Mouse (Mus musculus) C2C12 (cell line): Measurements from ENCODE around the gene Pard3. TPM values are rescaled to one million over a fixed set of nuclear protein-coding genes. Genes with fewer than 3 reads are reported as not detected.

Experiments
- H3K27me3 ChIP-seq: one replicate; pipeline ENCODE4 v1.6.1; 2011; ENCODE audit not compliant: control insufficient read depth, insufficient read depth, insufficient read length
- H3K36me3 ChIP-seq: one replicate; pipeline ENCODE4 v1.6.1; 2011; ENCODE audit not compliant: control insufficient read depth, insufficient read depth
- H3K4me3 ChIP-seq: one replicate; pipeline ENCODE4 v1.5.1; 2011; ENCODE audit warnings: mild to moderate bottlenecking, control low read depth; ENCODE audit not compliant: poor library complexity, insufficient read depth, severe bottlenecking
- H3K79me2 ChIP-seq: one replicate; pipeline ENCODE4 v1.6.1; 2011; ENCODE audit not compliant: control insufficient read depth, insufficient read depth
- H3K79me3 ChIP-seq: one replicate; pipeline ENCODE4 v1.6.1; 2011; ENCODE audit warnings: low read depth, control low read depth
- H3ac ChIP-seq: one replicate; pipeline ENCODE3; 2011; ENCODE audit warnings: low read depth; ENCODE audit not compliant: control insufficient read depth, insufficient read length
- CEBPB ChIP-seq: IDR thresholded peaks from one replicate; pipeline ENCODE4 v1.6.1; 2011; ENCODE audit warnings: low read depth, mild to moderate bottlenecking, control low read depth, moderate library complexity
- CTCF ChIP-seq: IDR thresholded peaks from one replicate; pipeline ENCODE4 v1.5.1; 2011; ENCODE audit not compliant: control insufficient read depth, insufficient read depth, insufficient read length
- FOSL1 ChIP-seq: IDR thresholded peaks from one replicate; pipeline ENCODE4 v1.8.0; 2011; ENCODE audit warnings: mild to moderate bottlenecking, low read length; ENCODE audit not compliant: poor library complexity, insufficient read depth, severe bottlenecking
- MAX ChIP-seq: IDR thresholded peaks from one replicate; pipeline ENCODE4 v1.6.1; 2011; ENCODE audit warnings: mild to moderate bottlenecking, control low read depth
- MYOD1 ChIP-seq: IDR thresholded peaks from one replicate; pipeline ENCODE4 v1.6.1; 2011; ENCODE audit warnings: low read depth; ENCODE audit not compliant: control insufficient read depth, insufficient read length
- MYOG ChIP-seq: IDR thresholded peaks from one replicate; pipeline ENCODE4 v1.6.1; 2011; ENCODE audit not compliant: control insufficient read depth, insufficient read length; ENCODE audit errors: extremely low read depth
- USF1 ChIP-seq: IDR thresholded peaks from one replicate; pipeline ENCODE4 v1.6.1; 2011; ENCODE audit warnings: low read depth, mild to moderate bottlenecking, control low read depth, moderate library complexity
- polyA plus RNA-seq: library from polyadenylated mRNA; unstranded; fragments of >200 nt; fragmentation: generic; extraction: Trizol; gene quantifications from one replicate; pipeline ENCODE4 v1.2.1, GENCODE M21; 2012; ENCODE audit warnings: missing spikeins

Gene Pard3
- polyA plus RNA-seq, 1 experiment, result 8.4 TPM

DNA sequence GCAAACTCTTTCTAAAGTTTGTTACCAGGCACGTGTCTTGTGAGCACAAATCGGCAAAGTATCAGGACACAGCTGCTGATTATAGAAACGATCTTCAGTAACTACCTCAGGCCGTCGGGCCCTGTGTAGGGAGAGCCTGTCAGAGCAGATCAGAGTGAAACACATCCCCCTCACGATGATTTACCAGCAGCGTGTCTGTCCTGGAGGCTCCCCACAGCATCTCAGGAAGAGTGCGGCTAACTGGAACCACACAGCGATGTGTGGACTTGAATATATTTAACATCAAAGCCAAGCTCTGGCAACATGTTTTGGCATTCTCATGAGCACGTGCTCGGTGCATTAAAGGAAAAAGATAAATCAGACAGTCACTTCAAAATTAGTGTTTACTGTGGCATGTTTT, 493.3 kb downstream of the Pard3 start:
- Histone ChIP-seq H3K79me2 (no peaks in the 10 kb centered on the region), H3K4me3 (no peak overlapping the region), H3K27me3 (no peaks in the 10 kb centered on the region), H3K36me3 (no peaks in the 10 kb centered on the region), H3K79me3 (no peaks in the 10 kb centered on the region), H3ac (no peak overlapping the region)
- TF ChIP-seq MYOD1 (no peak), CTCF (no peak), MYOG (no peak)

DNA sequence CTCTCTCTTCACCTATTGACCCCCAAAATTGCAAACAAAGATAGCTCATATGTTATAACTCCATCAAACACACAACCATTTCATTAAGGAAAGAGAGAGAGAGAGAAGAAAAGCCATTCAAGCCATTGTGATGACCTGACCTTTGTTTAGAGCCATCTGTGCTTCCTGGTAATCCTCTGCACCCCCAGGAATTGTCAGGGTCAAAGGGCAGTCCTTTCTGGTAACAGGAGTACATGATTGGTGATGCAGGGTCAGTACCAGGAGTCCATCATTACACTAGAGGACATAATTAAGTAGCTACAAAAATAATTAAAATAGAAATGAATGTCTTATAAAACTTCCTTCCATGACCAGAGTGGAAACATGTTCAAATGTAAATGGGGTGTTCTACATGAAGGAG, 493.9 kb downstream of the Pard3 start:
- no peaks in the 10 kb centered on the region for H3K27me3 ChIP-seq
- no peaks in the 10 kb centered on the region for H3K36me3 ChIP-seq
- no peak for TF ChIP-seq MYOD1
- no peak for TF ChIP-seq CEBPB
- no peak for TF ChIP-seq FOSL1
- TF ChIP-seq USF1, result no peak
- no peak for TF ChIP-seq CTCF
- no peak for TF ChIP-seq MYOG
- TF ChIP-seq MAX, result no peak
- H3K4me3 ChIP-seq, result no peak overlapping the region
- H3K79me3 ChIP-seq, result no peaks in the 10 kb centered on the region
- no peaks in the 10 kb centered on the region for H3K79me2 ChIP-seq
- H3ac ChIP-seq, result no peak overlapping the region

DNA sequence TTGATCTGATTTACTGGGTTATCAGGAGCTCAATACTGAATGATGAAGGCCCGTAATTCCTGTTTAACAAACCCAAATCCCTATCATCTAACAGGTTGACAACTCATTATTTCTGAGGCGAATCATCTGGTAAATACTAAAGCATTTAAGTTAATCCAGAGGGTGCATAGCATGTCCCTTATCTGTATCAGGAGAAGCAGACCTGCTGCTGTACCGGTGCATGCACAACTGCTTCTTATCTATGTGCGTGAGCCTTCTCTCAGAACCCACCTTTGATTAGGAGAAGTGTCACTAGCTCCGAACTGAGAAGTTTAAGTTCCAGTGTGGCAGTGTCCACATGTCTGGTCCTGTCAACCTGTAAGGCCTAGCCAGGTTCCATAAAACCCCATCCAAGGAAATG, 499.9 kb downstream of the Pard3 start:
- TF ChIP-seq FOSL1, result no peak
- TF ChIP-seq CTCF, result no peak
- no peak for TF ChIP-seq MAX
- no peak for TF ChIP-seq MYOG
- TF ChIP-seq USF1, result no peak
- TF ChIP-seq CEBPB, result no peak
- no peak for TF ChIP-seq MYOD1
- Histone ChIP-seq H3K79me2 (no peaks in the 10 kb centered on the region), H3ac (no peak overlapping the region), H3K79me3 (no peaks in the 10 kb centered on the region), H3K4me3 (no peak overlapping the region), H3K36me3 (no peaks in the 10 kb centered on the region), H3K27me3 (no peaks in the 10 kb centered on the region)

DNA sequence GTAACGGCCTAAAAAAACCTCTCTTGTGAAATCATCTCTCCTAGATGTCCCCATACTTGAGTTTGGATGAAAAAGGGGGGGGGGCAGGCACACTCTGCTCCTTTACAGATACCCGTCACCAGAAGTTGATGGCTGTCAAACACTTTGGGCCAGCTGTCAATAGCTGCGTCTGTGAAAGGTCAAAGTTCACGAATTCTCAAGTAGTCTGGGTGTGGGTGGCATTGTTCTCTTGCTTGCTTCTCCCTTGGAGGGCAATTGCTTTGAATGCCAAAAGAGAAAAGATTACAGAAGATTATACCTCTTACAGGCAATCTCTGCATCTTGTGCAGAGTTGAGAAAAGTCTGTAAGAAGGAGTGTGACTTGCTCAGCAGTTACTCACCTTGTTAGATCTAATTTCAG, 500.7 kb downstream of the Pard3 start:
- Histone ChIP-seq H3K36me3 (no peaks in the 10 kb centered on the region), H3K4me3 (no peak overlapping the region), H3K79me2 (no peaks in the 10 kb centered on the region), H3ac (no peak overlapping the region), H3K79me3 (no peaks in the 10 kb centered on the region), H3K27me3 (no peaks in the 10 kb centered on the region)
- TF ChIP-seq MYOG (no peak), CTCF (no peak), FOSL1 (no peak), MYOD1 (no peak), CEBPB (no peak), MAX (no peak), USF1 (no peak)

DNA sequence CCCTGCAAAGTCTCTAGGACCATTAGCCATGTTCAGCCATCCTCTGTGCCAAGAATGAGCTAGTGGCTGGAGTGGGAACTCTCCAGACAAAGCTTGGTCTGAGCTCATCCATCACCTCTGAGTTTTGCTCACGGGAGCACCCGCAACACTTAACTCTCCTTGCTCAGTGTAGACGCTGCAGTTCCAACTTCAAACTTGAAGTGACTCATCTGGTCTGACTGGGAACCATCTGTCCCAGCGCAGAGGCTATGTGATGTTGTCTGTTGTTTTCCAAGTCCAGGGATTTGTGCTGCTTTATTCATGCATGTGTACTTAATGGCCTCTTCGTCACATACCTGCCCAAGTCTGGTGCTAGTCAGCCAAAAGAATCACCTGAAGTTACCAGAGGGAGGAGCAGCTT, 505.5 kb downstream of the Pard3 start:
- H3ac ChIP-seq, result no peak overlapping the region
- no peaks in the 10 kb centered on the region for H3K79me3 ChIP-seq
- H3K36me3 ChIP-seq, result no peaks in the 10 kb centered on the region
- H3K4me3 ChIP-seq, result no peak overlapping the region
- TF ChIP-seq MYOG (no peak), CTCF (no peak), FOSL1 (no peak), MYOD1 (no peak), USF1 (no peak), MAX (no peak), CEBPB (no peak)
- H3K27me3 ChIP-seq, result no peaks in the 10 kb centered on the region
- no peaks in the 10 kb centered on the region for H3K79me2 ChIP-seq

DNA sequence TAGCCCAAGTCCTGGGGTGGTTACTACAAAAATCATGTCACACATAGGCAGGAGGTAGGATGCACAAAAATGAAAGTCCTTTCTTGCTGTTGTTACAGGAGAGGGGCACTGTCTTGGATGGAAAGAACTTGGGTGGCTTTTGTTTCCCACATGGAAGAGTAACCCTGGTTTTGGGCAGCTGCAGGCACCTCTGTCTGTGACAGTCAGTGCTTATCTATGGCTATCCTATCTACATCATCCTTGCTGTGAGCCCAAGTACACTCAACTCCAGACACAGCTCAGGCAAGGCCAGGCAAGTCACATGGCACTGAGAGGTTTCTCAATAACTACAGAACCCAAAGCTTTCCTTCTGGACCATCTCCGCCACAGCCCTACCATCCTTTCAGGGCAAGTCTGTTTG, 506.8 kb downstream of the Pard3 start:
- Histone ChIP-seq H3K79me2 (no peaks in the 10 kb centered on the region), H3K36me3 (no peaks in the 10 kb centered on the region), H3ac (no peak overlapping the region), H3K4me3 (no peak overlapping the region), H3K27me3 (no peaks in the 10 kb centered on the region), H3K79me3 (no peaks in the 10 kb centered on the region)
- TF ChIP-seq CTCF (no peak), FOSL1 (no peak), USF1 (no peak), CEBPB (no peak), MYOG (no peak), MAX (no peak), MYOD1 (no peak)
